26 mouse cellular contexts compared by ENCODE assay signal in the genomic region with DNA sequence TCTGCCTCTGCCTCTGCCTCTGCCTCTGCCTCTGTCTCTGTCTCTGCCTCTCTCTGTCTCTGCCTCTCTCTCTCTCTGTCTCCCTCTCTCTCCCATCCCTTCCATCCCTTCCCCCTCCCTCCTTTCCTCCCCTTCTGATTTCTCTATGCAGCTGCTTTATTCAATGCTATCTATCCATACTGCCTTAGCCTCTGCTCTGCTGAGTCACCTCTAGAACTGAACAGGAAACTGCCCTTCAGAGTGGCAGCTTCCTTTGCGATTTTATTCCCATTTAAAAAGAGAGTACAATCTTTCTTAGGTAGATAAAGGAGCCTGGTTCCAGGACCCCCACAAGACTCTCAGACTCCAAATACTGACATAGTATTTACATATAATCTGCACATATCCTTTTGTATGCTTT. TPM values are rescaled to one million over a fixed set of nuclear protein-coding genes. Genes with fewer than 3 reads are reported as not detected.
"Had no signal": no experiment of that assay in that cellular context is flagged by ENCODE, and none has a peak within 500 bp of the region (broad histone marks: within the 10 kb centered on the region; RNA-seq: fewer than 3 reads in every experiment).

No protein-coding gene starts in this region.

- H3K4me2 ChIP-seq: limb, embryonic 13.5 days; liver, embryonic 12.5 days; liver, embryonic 15.5 days; lung, embryonic 15.5 days; midbrain, embryonic 13.5 days had no signal

- H3K27ac ChIP-seq: limb, embryonic 10.5 days; limb, embryonic 13.5 days; liver, embryonic 12.5 days; liver, embryonic 15.5 days; lung, embryonic 15.5 days; midbrain, embryonic 10.5 days; midbrain, embryonic 13.5 days; stomach, postnatal 0 days had no signal

- H3K4me3 ChIP-seq: limb, embryonic 10.5 days; limb, embryonic 13.5 days; liver, embryonic 12.5 days; liver, embryonic 15.5 days; lung, embryonic 15.5 days; megakaryocyte, embryonic 14.5 days; midbrain, embryonic 10.5 days; midbrain, embryonic 13.5 days had no signal

- H3K4me1 ChIP-seq: liver, embryonic 12.5 days; liver, embryonic 15.5 days had no signal

- ATAC-seq: liver, embryonic 12.5 days; midbrain, embryonic 13.5 days had no signal

- DNase-seq: kidney, adult 9 months; kidney, postnatal 14 days; kidney, postnatal 4 days; layer of hippocampus, adult 9-11 months; layer of hippocampus, postnatal 36 days; liver; lung, adult 18-20 months; lung, postnatal 10 days; lung, postnatal 36 days; right cerebral cortex, adult 18-20 months; right cerebral cortex, postnatal 14 days; right cerebral cortex, postnatal 4 days; thymus, adult 2 months; thymus, postnatal 14 days; thymus, postnatal 4 days had no signal

- H3K9me3 ChIP-seq: limb, embryonic 10.5 days; limb, embryonic 13.5 days; liver, embryonic 12.5 days; liver, embryonic 15.5 days; lung, embryonic 15.5 days; megakaryocyte, embryonic 14.5 days; midbrain, embryonic 10.5 days; midbrain, embryonic 13.5 days had no signal

- H3K9ac ChIP-seq: limb, embryonic 13.5 days; liver, embryonic 12.5 days; liver, embryonic 15.5 days; lung, embryonic 15.5 days; midbrain, embryonic 13.5 days had no signal

- H3K36me3 ChIP-seq: limb, embryonic 10.5 days; limb, embryonic 13.5 days; liver, embryonic 12.5 days; liver, embryonic 15.5 days; lung, embryonic 15.5 days; midbrain, embryonic 10.5 days; midbrain, embryonic 13.5 days had no signal

- H3K27me3 ChIP-seq: limb, embryonic 13.5 days; liver, embryonic 12.5 days; liver, embryonic 15.5 days; lung, embryonic 15.5 days; midbrain, embryonic 13.5 days had no signal

RNA-seq across cellular contexts. Expression of a gene that starts 47.1 kb away (rescaled TPM):
- total RNA-seq: midbrain, postnatal 0 days had no signal
- polyA plus RNA-seq: liver, embryonic 12.5 days; liver, embryonic 15.5 days; midbrain, embryonic 10.5 days; midbrain, embryonic 13.5 days; midbrain, postnatal 0 days; neural tube, embryonic 11.5 days had no signal
